Mouse (Mus musculus) adrenal gland, adult 18-20 months (tissue): ENCODE data around the gene Gm21915. TPM values are rescaled to one million over a fixed set of nuclear protein-coding genes. Genes with fewer than 3 reads are reported as not detected.

Experiments used
- DNase-seq, 2 experiments: peaks; one replicate each; pipeline ENCODE4 v3.0.0; 2021 to 2022; ENCODE audit warnings: low spot score in 2 of 2
- total RNA-seq, 2 experiments: library from RNA; stranded (reverse); gene quantifications; 1 replicate in 1 of 2; 2 replicates in 1 of 2; pipeline ENCODE4 v1.2.3; 2021

Gm21915 gene
- total RNA-seq, 2 experiments from 2014 or later = not detected

DNA sequence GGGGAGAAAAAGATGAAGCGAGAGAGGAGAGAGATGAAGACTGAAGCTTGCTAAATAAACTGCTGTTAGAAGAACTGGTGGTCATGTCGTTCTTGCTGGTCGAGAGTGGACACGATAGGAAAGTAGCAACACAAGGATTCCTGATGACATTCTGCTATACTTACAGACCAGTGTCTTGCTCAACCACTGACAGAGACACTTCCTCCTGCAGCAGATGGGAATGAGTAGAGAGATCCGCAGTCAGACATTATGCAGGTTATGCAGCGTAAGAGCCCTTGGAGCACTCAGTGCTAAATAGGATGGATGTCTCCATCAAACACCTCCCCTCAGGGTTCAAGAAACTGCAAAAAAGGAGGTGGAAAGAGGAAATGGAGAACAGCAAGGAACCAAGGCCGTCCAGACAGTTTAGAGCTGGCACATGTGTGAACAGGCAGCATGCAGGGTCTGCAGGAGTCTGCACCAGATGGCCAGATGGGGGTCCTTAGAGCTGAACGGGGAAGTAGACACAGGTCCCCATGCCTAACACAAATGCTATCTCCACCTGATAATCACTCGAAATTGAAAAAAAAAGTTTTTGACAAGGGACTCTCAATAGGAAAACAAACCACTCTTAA, 4.1 kb upstream of the Gm21915 start:
- DNase-seq = no peak

DNA sequence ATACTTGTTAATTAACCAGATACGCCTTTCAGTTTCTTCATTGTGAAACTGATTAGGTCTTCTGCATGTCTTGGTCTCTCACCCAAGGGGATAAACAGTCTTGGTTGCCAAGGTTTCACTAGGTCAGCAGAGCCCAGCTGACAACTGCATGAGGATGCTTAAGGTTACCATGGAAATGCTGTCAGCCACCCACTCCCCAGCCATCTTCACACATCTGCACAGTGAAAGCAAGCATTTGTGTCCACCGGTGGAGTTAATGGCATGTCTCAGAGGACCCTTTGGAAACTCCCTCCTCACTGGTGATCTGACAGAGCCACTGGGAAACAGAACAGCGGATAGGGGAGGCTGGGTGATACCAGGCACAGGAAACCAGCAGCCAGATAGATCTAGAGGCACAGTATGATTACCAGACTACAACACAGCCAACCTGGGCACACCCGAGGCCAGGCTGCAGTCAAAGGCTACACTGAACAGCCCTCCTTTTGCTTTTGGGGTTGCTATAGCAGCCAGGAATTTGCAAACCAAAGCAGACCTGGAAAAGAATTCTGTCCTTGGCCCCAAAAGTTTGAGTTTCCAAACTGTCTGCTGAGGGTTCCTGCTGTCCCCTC, 1.0 kb downstream of the Gm21915 start:
- DNase-seq = no peak

DNA sequence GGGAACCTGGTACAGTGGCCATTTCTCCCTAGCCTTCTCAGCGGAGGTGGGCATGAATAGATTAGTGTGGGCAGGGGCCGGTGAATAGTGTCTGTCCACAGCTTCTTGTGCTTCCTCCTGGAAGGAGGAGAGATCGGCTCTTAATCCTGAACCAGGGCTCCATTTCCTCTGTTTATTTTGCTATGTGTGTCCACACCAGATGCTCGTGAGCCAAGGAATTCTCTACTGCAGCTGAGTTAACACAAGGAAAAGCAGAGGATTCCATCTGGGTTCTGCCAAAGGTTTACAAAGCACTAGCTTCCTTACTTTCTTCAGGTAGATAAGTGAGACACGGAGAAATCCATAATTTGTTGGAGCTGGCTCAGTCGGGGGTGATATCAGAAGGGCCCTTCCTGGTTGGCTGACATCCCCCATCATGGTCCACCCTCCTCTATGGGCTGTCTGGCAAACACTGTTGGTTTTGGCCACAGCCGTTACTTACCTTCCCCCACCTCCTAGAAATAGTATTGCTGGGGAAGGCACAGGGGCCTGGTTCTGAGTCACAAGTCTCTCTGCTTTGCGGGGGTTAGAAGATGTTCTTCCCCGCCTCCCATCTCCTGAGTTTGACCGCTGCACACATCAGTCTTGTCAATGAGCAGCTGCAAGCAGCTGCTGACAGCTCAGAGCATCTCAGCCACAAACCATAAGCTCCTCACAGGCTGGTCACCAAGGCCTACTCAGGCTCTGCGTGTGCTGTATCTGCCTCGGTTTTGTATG, 5.0 kb downstream of the Gm21915 start:
- no peak for DNase-seq

DNA sequence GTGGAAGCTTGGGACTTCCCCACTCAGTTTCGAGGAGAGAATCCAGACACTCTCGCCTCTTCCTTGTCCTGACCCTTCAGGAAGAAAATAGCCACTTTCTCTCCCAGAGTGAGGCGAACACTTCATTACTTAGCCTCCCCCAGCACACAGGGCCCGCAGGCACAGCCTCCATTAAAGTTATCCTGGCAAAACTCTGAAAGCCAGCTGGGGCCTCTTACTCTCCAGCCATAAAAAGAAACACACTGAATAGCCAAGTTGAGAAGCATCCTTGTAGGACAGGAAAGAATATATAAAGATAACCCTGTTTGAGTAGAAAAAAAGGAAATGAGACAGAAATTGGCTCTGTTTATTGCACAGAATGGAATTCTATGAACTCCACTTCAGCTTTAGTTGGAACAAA, 8.2 kb downstream of the Gm21915 start:
- DNase-seq = no peak

DNA sequence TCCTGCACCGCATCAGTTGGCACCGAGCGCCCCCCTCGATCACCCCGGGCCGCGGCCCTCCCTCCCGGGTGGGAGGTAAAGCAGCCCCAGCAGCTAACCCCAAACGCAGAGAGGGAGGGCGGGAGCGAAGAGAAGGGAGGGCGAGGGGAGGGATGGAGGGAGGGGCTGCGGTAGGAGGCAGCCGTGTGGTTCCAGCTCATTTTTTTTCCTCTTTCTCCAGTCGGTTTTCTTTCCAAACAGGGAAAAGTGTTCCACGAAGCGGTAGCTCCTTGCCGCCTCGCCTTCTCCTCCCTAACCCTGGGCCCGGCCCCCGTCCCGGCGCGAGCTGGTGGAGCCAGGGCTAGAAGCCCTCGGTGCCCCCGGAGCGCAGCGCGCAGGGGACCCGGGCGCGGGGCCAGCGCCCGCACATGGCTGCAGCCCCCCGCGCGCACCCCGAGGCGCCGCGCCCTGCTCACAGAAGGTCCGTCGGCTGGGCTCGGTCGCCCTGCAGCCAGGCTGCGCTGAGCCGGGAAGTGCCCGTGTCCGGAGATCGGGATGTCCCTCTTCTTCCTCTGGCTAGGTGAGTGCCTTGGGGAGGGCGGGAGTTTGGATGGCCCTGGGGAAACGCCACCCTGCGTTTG, 15.5 kb downstream of the Gm21915 start, which contains the start of gene Clmp:
Clmp (plus strand) TSS at position 162 of the 620 bp plus-strand sequence.
- DNase-seq = peak in 1 of 2 experiments; percentile 23

DNA sequence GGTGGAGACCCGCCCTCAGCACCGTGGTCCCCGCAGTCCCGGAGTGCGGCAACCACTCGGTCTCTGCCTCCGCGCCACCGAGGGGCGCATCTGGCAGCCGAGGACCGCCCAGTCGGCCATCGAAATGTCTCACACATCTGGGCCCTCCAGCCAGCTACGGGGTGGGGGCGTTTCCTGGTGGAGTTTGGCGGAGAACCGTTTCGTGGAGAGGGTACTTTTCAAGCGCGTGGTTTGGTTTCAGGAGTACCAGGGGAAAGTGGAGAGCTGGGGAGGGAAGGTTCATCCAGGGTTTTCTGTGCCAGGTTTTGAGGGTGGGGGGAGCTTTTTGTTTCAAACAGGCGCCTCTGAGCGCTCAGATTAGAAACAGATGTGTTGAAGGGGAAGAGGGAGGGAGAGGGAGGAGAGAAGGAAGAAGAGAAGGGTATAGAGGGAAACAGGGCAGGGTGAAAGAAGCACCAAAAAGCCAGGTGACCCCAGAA, 16.0 kb downstream of the Gm21915 start:
- DNase-seq = no peak

DNA sequence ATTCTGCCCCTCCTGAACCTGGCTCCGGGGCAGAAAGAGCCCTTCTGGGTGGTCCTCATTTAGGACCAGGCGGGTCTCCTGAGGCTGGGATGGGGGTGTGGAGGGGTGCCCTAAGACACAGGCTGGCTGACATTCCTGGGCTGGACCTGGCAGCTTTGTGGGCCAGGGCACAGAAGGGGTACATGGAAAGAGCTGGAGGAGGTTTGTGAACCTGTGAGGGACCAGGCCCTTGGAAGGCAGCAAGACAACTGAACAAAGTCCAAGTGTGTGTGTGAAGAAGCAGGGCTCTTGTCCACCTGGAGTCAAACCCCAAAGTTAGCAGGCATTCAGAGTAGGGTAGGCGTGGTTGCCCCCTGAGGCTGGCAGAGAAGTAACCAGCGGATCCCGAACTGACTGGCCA, 16.6 kb downstream of the Gm21915 start:
- no peak for DNase-seq

DNA sequence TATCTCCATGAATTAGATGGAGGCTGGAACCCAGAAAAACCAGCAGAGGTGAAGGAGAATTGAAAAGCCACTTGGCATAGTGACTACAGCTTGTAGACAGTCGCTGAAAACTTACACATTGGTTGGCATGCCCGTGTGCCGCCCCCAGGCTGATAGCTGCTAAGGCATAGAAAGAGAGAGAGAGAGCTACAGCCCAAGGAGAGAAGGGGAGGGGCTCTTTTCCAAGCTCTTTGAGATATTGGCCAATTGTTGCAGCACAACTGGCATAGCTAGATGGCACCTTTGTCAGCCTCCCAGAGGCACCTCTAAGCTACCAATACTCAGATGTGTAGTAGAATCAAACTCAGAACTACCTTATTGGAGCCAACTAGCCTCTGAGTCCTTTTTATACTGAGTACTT, 17.1 kb downstream of the Gm21915 start:
- no peak for DNase-seq

DNA sequence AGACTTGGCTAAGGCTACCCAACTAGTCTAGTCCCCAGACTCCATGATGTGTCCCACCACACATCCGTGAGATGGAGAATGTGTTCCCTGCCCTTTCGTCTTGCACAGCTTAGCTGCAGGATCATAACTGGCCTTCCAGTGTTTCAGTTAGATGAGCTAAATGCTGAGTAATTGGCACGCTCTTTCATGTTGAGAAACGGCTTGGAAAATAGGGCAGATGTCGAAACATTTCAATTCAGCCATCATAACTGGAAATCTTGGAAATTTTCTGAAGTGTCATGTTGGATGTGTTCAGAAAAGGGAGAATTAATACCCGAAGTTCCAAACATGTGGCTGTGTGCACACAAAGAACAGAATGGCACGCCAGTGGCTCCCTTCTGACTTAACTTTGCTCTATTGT, 20.1 kb downstream of the Gm21915 start:
- DNase-seq = no peak

DNA sequence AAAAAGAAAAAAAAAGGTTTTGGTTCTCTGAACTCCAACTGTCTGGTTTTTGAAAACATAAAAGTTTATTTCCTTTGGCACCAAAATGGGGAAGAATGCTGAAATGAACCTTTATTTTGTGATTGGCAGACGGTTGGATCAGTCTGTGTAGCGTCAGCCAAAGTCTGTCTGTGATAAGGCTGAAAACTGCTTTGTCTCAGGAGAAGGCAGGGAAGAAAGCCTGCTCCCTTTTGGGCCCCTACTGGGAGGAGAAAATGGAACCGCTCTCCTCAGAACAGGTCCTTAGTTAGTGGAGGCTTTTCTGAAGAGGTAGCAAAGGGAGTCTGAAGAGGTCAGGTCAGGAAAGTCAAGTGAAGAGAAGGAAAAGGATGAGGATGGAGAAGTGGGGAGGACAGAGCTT, 22.6 kb downstream of the Gm21915 start:
- no peak for DNase-seq

DNA sequence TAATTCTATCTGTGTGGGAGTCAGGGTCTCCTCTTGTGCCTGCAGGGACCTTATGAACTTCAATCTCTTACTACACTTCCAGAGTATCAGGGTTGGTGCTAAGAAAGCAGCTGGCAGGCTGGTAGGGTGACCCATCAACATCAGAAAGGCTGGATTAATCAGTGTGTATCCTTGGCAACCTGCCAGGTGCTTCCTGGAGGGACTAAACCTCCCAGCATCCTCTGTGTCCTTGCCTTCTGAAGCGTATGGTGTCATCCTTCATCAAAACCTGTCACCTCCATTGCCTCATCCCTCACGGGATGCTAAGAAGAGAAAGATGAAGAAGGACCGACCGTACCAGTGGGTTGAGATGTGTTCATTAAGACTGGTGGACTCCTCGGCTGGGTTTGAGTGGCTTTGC, 23.4 kb downstream of the Gm21915 start:
- peak in 1 of 2 experiments; percentile 48 for DNase-seq

DNA sequence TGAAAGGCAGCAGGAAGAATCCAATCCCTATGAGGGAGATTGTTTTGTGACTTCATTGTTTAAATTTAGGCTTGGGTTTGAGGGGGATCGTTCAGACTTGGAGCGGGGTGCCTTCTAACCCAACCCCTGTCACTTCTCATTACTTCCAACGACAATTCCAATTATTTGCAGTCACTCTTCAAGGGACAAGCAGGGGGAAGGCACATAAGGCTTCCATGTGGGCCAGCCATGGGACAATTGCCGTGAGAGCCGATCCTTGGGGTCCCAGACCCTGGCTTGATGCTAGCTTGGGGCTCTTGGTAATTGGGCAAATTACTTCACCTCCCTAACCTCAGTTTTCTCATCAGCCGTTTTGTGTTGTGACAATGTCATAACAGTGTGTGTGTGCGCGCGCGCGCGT, 23.9 kb downstream of the Gm21915 start:
- no peak for DNase-seq

DNA sequence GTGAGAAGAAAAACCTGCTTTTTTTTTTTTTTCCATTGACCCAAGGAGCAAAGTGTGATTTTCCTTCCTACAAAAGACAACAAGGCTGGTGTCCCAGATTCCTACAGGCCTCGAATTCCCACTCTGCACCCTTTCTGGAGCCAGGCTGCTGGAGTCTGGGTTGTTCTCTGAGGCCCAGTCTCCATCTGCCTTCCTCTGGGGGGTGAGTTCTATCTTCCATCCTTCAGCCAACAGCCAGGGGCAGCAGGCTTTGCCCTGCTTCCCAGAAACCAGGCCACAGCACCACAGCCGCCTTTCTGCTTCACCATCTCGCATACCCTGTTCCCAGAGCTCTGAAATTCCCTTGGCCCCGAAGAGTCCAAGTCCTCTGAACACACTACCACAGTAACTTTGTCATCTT, 25.7 kb downstream of the Gm21915 start:
- DNase-seq = no peak

DNA sequence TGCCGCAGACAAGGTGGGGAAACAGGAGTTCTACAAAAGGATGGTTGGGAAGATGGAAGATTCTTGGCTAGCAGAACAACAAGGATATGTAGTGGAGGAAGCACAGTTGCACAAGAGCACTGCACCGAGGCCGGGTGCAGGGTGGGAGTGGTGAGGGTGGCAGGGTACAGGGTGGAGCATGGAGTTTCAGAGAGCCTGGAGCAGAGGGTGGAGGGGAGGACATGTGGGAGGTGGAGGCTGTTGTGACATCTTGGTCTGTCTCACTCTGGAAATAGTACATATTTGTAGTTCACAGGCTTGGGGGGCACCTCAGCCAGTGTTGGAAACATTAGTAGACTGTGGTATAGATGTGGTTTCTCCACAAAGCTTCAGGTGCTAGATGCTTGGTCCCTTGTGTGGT, 28.8 kb downstream of the Gm21915 start:
- no peak for DNase-seq

DNA sequence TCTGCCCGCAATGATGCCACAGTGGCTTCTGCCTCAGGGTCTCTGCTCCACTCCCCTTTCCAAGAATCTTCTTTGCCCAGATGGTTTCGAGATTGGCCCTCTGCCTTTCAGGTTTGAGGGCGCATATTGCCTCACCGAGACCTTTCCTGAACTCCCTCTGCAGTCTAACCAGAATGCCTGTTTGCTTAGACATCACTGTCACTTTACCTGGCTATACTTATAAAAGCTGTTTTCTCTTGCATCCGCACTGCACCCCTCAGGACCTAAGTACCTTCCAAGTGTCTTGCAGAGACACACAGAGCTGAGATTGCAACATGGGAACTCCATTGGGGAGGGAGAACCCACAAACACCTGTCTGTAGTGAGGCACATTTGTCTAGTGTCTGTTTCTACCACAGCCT, 29.8 kb downstream of the Gm21915 start:
- no peak for DNase-seq

DNA sequence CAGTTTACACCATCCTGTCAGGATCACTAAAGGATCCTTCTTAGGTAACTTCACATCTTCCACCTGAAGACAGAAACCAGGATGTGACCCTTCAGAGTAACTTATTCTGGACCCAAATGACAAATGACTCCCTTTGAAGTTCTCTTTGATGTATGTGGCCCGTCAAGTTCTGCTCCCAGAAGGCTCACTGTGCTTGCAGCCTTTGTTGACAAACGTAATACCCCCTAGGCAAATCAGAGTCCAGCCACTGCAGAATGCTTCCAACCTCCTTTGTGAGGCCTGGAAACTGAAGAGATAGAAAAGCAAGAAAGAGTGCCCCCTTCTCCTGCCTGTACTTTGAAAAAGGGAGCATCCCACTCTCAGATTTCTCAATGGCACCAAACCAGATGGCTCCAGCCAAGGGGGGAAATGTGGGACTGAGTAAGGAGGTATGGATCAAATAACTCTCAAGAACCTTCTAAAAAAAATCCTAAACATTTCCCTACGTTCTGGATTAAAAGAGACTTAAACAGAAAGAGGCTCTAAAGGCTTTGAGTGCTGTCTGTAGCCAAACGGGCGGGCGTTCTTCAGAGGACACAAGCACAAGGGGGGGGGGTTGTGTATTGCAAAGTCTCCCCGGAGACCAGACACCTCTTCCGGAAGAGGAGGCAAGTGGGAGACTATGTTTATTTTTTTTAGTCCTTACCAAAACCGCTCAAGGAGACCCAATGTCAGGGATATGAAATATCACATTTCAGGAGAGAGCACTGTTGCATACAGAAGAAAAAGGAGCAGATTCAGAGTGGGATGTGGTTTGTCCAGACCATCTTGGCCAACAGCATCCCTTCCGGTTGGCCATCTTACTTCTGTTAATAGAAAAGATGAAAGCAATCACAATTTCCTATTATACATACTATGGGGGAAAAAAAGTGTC, 34.2 kb downstream of the Gm21915 start:
- no peak for DNase-seq

DNA sequence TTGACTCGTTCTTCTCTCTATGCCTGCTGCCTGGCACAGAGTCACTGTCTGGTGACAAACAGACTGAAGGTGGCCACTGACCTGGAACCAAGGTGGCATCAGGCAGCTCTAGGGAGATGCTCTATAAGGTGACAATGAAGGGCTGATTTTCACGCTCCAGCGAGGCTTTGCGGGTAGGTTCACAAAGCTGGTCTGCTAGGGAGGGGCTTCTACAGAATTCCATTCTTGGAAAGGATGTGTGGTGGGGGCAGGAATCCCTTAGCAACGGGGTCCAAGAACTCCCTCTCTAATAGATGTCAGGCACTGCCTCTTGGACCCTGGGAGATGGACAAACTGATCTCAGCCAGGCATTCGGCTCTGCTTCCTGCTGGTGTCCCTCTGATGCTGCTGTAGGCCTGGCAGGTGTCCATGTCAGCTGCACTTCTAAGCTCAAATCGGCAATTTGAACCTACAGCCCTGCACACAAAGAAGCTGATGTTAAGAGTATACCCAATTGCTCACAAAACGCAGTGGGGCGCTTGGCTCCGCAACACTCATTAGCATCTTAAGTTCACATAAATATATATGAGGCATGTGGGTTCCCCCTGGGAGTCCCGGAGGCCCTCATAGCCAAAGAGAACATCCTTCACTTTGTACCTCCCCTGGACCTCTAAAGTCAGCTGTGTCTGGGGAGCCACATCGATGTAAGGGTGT, 38.2 kb downstream of the Gm21915 start:
- no peak for DNase-seq

DNA sequence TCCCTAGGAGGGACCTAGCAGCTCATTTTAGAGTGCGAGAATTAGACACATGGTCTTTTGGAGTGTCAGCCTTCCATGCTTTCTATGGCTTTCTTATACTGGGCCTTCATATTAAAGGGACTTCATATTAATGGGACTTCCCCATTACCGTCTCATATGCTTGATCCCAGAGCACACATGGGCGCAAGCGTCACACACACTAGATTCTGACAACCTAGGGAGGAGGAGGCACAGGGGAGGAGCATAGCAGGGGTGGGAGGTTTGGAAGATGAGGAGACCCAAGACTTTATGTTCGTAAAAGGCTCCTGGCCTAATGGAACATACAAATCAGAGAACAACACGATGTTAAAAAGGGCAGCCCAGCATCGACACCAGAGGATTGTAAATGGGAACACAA, 38.7 kb downstream of the Gm21915 start:
- DNase-seq = no peak

DNA sequence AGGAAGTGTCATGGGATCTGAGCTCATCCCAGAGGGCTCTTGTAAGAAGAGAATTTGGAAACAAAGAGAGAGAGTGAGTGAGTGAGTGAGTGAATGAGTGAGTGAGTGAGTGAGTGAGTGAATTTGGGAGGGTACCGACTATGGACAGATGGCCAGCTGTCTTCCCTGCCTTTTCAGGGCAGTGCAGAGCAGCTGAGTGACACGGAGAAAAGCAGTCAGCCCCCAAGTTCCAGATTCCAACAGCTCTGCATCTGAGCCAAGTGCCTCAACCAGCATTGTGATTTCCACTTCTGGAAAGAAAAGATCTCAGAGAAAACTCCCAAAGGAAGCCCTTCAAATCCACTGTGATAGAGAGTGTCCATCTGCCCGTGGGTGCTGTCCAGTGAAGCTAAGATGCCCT, 39.2 kb downstream of the Gm21915 start:
- no peak for DNase-seq

DNA sequence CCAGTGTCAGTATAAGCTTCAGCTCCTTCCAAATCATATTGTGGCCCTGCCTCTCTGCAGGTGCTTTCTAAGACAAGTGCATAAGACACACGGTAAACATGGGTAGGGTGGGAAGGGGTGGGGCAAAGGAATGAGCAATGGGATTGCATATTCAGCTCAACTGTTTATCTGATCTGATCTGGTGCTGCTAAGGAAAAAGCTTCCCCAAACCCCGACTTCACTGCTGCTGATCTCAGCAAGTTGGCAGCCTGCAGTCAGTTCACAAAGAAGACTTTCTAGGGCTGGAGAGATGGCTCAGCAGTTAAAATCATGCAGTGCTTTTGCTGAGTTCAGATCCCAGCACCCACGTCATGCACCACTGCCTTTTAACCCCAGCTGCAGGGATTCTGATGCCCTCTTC, 39.6 kb downstream of the Gm21915 start:
- DNase-seq = no peak
